Mouse (Mus musculus) gastrocnemius, postnatal 14 days (tissue): ENCODE measurements at regions not wholly inside any gene's neighbourhood (a gene's known extent, or its start where the extent isn't known, plus 50 kb on each side); places are given as distances from the start of the nearest gene placed in this dataset.
A peak's percentile ranks its signal among the peaks of the same experiment; 100 is the strongest.

ENCODE experiments used
- DNase-seq: peaks from one replicate; pipeline ENCODE4 v3.0.0; 2021; ENCODE audit warnings: mixed read lengths
- intact Hi-C: fragments of 180-260 bp; cut with DNase I; formaldehyde crosslinking; loops from one replicate; pipeline ENCODE4 v1.15.1; 2025; ENCODE audit warnings: low total_unique reads

DNA sequence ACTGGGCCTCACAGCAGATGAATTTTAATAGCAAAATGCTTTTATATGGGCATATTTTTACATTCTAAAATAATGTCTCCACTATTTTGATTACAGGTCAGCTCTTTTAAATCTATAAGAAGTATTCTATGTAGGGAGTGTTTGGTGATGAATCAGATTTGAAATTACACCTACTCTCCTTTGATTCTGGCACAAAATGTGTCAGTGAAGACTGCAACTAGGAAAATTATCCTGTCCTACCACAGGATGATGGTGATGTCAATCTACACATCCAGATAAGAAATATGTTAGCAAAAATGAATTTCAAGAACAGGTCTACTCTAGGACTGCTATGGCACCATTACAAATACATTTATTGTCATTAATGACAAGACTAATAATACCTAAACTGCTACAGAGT lies 60.9 kb upstream of the Acyp2 start:
- intact Hi-C loops = no loop called here

DNA sequence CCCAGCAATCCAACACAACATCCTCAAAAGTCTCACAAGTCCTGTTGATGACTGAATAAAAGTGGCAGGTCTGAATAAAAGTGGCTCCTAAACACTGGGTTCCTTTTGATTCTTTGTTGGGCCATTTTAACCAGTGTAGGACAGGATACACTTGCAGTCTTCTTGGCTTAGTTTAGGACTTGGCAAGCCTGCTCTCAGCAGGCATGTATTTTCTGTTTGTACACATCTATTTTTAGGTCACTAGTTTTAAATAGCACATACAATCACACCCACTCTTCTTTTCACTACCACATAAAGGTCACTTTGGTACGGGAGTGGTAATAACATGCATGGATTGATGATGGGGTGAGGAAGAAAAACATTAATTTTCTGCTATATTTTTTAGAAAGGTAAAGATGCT lies 50.7 kb upstream of the Psme4 start:
- intact Hi-C loops = no loop called here
- peak; percentile 8 for DNase-seq

More for the DNA sequence above, 60.9 kb upstream of the Acyp2 start:
- DNase-seq = no peak
